Mouse (Mus musculus): ENCODE results near the gene Wdr75. TPM values are rescaled to one million over a fixed set of nuclear protein-coding genes. Genes with fewer than 3 reads are reported as not detected.

The Wdr75 gene
- total RNA-seq, 2 experiments from 2014 or later: 37.4 to 45.1 TPM

GRCm38 (mm10) chr1:45830453-45831206 lies 35.7 kb downstream of the Wdr75 start:
- no peak for DNase-seq (ENCODE audit: low spot score in 2 of 2)
- intact Hi-C loops (cut with DNase I): no loop called here

- no peak for DNase-seq (ENCODE audit: low spot score in 2 of 2)
Observed at GRCm38 (mm10) chr1:45835362-45836063, 40.5 kb downstream of the Wdr75 start.

GRCm38 (mm10) chr1:45837736-45838135 lies 42.8 kb downstream of the Wdr75 start:
- DNase-seq (ENCODE audit: low spot score in 2 of 2): peak; percentile 18 to 38
- intact Hi-C loops (cut with DNase I): no loop called here

More at GRCm38 (mm10) chr1:45835362-45836063, 40.5 kb downstream of the Wdr75 start:
- intact Hi-C loops (cut with DNase I): no loop called here

- intact Hi-C loops (cut with DNase I): no loop called here
Observed at GRCm38 (mm10) chr1:45838271-45838670, 43.3 kb downstream of the Wdr75 start.

GRCm38 (mm10) chr1:45845466-45845865 lies 50.5 kb downstream of the Wdr75 start:
- intact Hi-C loops (cut with DNase I): no loop called here
- DNase-seq (ENCODE audit: low spot score in 2 of 2): no peak

More at GRCm38 (mm10) chr1:45838271-45838670, 43.3 kb downstream of the Wdr75 start:
- DNase-seq (ENCODE audit: low spot score in 2 of 2): no peak

GRCm38 (mm10) chr1:45858038-45858437 lies 63.1 kb downstream of the Wdr75 start:
- no peak for DNase-seq (ENCODE audit: low spot score in 2 of 2)
- intact Hi-C loops (cut with DNase I): no loop called here

GRCm38 (mm10) chr1:45860349-45860748 lies 65.4 kb downstream of the Wdr75 start:
- no peak for DNase-seq (ENCODE audit: low spot score in 2 of 2)
- intact Hi-C loops (cut with DNase I): no loop called here

- DNase-seq (ENCODE audit: low spot score in 2 of 2): no peak
- intact Hi-C loops (cut with DNase I): no loop called here
Observed at GRCm38 (mm10) chr1:45861162-45861561, 66.2 kb downstream of the Wdr75 start.

GRCm38 (mm10) chr1:45863641-45864040 lies 68.7 kb downstream of the Wdr75 start:
- no peak for DNase-seq (ENCODE audit: low spot score in 2 of 2)
- intact Hi-C loops (cut with DNase I): no loop called here

- intact Hi-C loops (cut with DNase I): no loop called here
- DNase-seq (ENCODE audit: low spot score in 2 of 2): no peak
Observed at GRCm38 (mm10) chr1:45864564-45865014, 69.6 kb downstream of the Wdr75 start.

- intact Hi-C loops (cut with DNase I): no loop called here
- no peak for DNase-seq (ENCODE audit: low spot score in 2 of 2)
Observed at GRCm38 (mm10) chr1:45865316-45865715, 70.3 kb downstream of the Wdr75 start.

GRCm38 (mm10) chr1:45865727-45866126 lies 70.8 kb downstream of the Wdr75 start:
- DNase-seq (ENCODE audit: low spot score in 2 of 2): no peak
- intact Hi-C loops (cut with DNase I): no loop called here

- intact Hi-C loops (cut with DNase I): no loop called here
- no peak for DNase-seq (ENCODE audit: low spot score in 2 of 2)
Observed at GRCm38 (mm10) chr1:45866288-45867018, 71.5 kb downstream of the Wdr75 start.

- DNase-seq (ENCODE audit: low spot score in 2 of 2): no peak
- intact Hi-C loops (cut with DNase I): no loop called here
Observed at GRCm38 (mm10) chr1:45868050-45868449, 73.1 kb downstream of the Wdr75 start.

GRCm38 (mm10) chr1:45868479-45869137 lies 73.6 kb downstream of the Wdr75 start:
- intact Hi-C loops (cut with DNase I): no loop called here
- no peak for DNase-seq (ENCODE audit: low spot score in 2 of 2)

Other genes with a start within 250 kb of the Wdr75 start
- not detected for gene Gm5269, start 95.1 kb downstream of the Wdr75 start, total RNA-seq (2021)
- 10 to 100 TPM; 10.8 to 12.8 TPM for gene Slc40a1, start 131.4 kb downstream of the Wdr75 start, total RNA-seq (2021)

Data from left cerebral cortex, postnatal 36 days (tissue).